Mouse (Mus musculus): ENCODE data around the gene Prdx2. TPM values are rescaled to one million over a fixed set of nuclear protein-coding genes. Genes with fewer than 3 reads are reported as not detected.

Gene Prdx2
- total RNA-seq, 2 experiments from 2014 or later: 651 to 659 TPM

GRCm38 (mm10) chr8:84996978-84997377 lies 27.6 kb downstream of the Prdx2 start:
- DNase-seq: no peak

GRCm38 (mm10) chr8:84997649-84998295 lies 28.4 kb downstream of the Prdx2 start:
- DNase-seq: peak; percentile 92 to 95

DNA sequence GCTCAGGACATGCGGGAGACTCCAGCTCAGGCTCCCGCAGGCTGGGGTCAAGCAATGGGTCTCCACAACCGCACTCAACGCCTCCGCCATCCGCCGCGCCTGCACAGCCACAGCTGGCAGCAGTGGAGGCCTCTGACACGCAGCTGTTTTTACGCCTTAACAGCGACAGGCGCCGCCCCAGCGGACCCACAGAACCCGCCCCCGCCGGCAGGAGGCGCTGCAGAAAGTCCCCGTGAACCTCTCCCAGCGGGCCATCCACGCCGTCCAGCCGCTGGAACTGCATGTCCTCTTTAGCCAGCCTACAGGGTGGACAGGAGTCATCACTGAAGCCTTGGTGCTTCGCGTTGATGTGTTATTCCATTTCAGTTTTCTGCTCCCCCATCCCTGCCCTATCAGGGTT lies 38.3 kb downstream of the Prdx2 start:
- peak; percentile 57 to 64 for DNase-seq

GRCm38 (mm10) chr8:85011242-85011641 lies 41.9 kb downstream of the Prdx2 start:
- DNase-seq: no peak

DNA sequence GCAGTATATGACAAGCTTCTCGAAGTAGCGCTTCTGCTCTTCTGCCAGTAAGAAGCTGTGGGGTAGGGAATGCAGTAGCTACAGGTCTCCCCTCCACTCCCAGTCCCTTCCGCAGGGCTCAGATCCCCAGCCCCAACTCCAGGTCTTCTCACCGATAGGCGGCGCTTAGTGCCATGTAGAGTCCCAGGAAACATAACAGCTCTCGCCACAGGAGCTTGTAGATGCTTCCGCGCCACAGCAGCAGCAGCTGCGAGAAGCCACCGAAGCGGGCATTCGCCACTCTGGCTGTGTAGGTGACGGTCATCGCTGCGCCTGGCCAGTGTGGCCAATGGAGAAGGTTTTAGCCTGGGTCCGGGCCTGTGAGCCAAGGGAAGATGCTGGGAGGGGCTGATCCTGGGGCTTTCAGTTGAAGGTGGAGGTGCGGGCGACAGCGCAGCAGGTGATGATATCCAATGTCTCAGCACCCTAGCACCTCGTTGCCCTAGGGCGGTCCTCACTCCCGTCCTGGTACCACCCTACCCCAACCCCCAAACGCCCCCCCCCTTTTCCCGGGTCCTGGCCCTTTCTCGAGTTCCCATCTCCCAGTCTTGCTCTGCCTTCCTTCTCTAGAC lies 43.9 kb downstream of the Prdx2 start:
- peak; percentile 78 to 82 for DNase-seq

DNA sequence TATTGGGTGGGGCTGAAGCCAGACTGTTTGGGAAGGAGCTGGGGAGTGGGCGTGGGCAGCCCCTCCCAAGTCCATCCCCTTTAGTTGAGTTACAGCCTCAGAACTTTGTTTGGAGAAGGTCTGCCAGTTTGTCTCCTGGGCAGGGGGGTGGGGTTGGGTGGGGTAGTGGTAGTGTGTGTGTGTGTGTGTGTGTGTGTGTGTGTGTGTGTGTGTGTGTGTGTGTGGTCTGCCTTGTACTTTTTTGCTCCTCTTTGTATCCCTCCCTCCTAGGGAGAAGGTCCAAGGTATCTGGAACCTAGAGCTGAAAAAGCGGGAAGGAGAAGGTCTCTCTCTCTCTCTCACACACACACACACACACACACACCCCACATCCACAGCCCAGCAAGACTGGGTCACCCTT lies 45.0 kb downstream of the Prdx2 start, which contains the start of gene Best2:
Best2 (minus strand) TSS at position 101 of the 400 bp plus-strand sequence.
- no peak for DNase-seq

- DNase-seq: no peak
Measured at GRCm38 (mm10) chr8:85016724-85017123, 47.3 kb downstream of the Prdx2 start.

DNA sequence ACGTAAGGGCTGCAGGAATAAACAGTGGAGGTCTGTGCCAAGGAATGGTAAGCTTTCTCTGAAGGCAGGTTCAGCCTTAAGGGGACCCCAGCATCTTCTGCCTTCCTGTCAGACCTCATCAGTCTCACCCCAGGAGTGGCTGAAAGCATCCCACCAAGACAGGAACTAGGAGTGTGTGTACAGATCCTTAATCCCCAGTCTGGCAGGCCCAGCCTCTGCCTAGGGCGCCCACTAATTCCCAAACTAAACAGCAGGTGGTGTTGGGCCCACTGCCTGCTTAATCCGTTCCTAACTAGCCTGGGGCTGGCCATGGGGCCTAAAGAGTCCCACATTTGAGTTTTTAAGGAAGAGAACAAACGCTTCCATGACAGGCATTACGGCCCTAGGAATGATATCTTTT lies 47.8 kb downstream of the Prdx2 start:
- no peak for DNase-seq

GRCm38 (mm10) chr8:85021514-85022055 lies 52.2 kb downstream of the Prdx2 start:
- DNase-seq: no peak

GRCm38 (mm10) chr8:85023846-85024245 lies 54.5 kb downstream of the Prdx2 start:
- DNase-seq: no peak

Small RNA genes lying within 50 kb of the gene (microRNA-seq; reads per million reads assigned to microRNA genes)
- gene Gm24197: 0.75 reads per million

Other genes with a start within 250 kb of the Prdx2 start
- gene G430095P16Rik, start 246.6 kb upstream of the Prdx2 start, total RNA-seq (2021): under 1 TPM in 1 of 2 experiments, not detected in 1; 0.46 TPM
- gene Nfix, start 169.2 kb upstream of the Prdx2 start, total RNA-seq (2021): 100 to 1,000 TPM in 1 of 2 experiments, 10 to 100 TPM in 1; 99.9 to 108 TPM
- 1 to 10 TPM; 9.1 to 10.0 TPM for gene Dand5, start 146.8 kb upstream of the Prdx2 start, total RNA-seq (2021)
- 10 to 100 TPM; 63.3 to 70.5 TPM for gene Gadd45gip1, start 138.1 kb upstream of the Prdx2 start, total RNA-seq (2021)
- 100 to 1,000 TPM; 116 to 119 TPM for gene Rad23a, start 128.9 kb upstream of the Prdx2 start, total RNA-seq (2021)
- gene Calr, start 122.7 kb upstream of the Prdx2 start, total RNA-seq (2021): 100 to 1,000 TPM; 569 to 727 TPM
- 10 to 100 TPM; 62.1 to 69.2 TPM for gene Farsa, start 112.6 kb upstream of the Prdx2 start, total RNA-seq (2021)
- gene Syce2, start 97.5 kb upstream of the Prdx2 start, total RNA-seq (2021): 10 to 100 TPM in 1 of 2 experiments, 1 to 10 TPM in 1; 8.7 to 11.5 TPM
- 10 to 100 TPM; 41.9 to 53.8 TPM for gene Gcdh, start 75.7 kb upstream of the Prdx2 start, total RNA-seq (2021)
- gene Klf1, start 67.7 kb upstream of the Prdx2 start, total RNA-seq (2021): under 1 TPM in 1 of 2 experiments, not detected in 1; 0.20 TPM
- 10 to 100 TPM in 1 of 2 experiments, 1 to 10 TPM in 1; 9.5 to 10.3 TPM for gene Dnase2a, start 61.0 kb upstream of the Prdx2 start, total RNA-seq (2021)
- gene Mast1, start 32.2 kb upstream of the Prdx2 start, total RNA-seq (2021): 1 to 10 TPM; 1.0 to 1.3 TPM
- gene Rtbdn, start 22.6 kb upstream of the Prdx2 start, total RNA-seq (2021): not detected
- gene Gm49661, start 154 bp upstream of the Prdx2 start, total RNA-seq (2021): 1 to 10 TPM in 1 of 2 experiments, not detected in 1; 1.5 TPM
- gene Rnaseh2a, start 180 bp downstream of the Prdx2 start, total RNA-seq (2021): 100 to 1,000 TPM; 109 to 136 TPM
- 100 to 1,000 TPM in 1 of 2 experiments, 10 to 100 TPM in 1; 71.5 to 139 TPM for gene Junb, start 9.1 kb downstream of the Prdx2 start, total RNA-seq (2021)
- 1 to 10 TPM; 7.0 to 8.2 TPM for gene Hook2, start 21.0 kb downstream of the Prdx2 start, total RNA-seq (2021)
- not detected for gene Best2, start 44.9 kb downstream of the Prdx2 start, total RNA-seq (2021)
- 10 to 100 TPM; 91.0 to 93.4 TPM for gene Asna1, start 55.7 kb downstream of the Prdx2 start, total RNA-seq (2021)
- 100 to 1,000 TPM; 157 to 178 TPM for gene Trir, start 57.2 kb downstream of the Prdx2 start, total RNA-seq (2021)
- 10 to 100 TPM; 76.4 to 88.2 TPM for gene Tnpo2, start 67.3 kb downstream of the Prdx2 start, total RNA-seq (2021)
- gene Fbxw9, start 90.5 kb downstream of the Prdx2 start, total RNA-seq (2021): 10 to 100 TPM; 13.0 to 20.5 TPM
- gene Gm5741, start 98.4 kb downstream of the Prdx2 start, total RNA-seq (2021): 1 to 10 TPM in 1 of 2 experiments, not detected in 1; 1.2 TPM
- gene Dhps, start 102.2 kb downstream of the Prdx2 start, total RNA-seq (2021): 10 to 100 TPM; 32.2 to 32.7 TPM
- gene Wdr83os, start 111.2 kb downstream of the Prdx2 start, total RNA-seq (2021): 10 to 100 TPM; 69.1 to 79.6 TPM
- 10 to 100 TPM; 20.5 to 25.5 TPM for gene Wdr83, start 111.7 kb downstream of the Prdx2 start, total RNA-seq (2021)
- 10 to 100 TPM; 38.1 to 45.5 TPM for gene Man2b1, start 113.7 kb downstream of the Prdx2 start, total RNA-seq (2021)
- gene Zfp791, start 153.5 kb downstream of the Prdx2 start, total RNA-seq (2021): 1 to 10 TPM; 1.3 to 1.4 TPM
- not detected for gene Cks1brt, start 182.3 kb downstream of the Prdx2 start, total RNA-seq (2021)